Mouse (Mus musculus) hindbrain, embryonic 14.5 days (tissue): Measurements from ENCODE around the gene Tiam1. TPM values are rescaled to one million over a fixed set of nuclear protein-coding genes. Genes with fewer than 3 reads are reported as not detected.

ENCODE experiments used
- ATAC-seq: fragments of 200-750 bp; cut with Nextera tagmentation; 2 replicates; pipeline ENCODE4 v1.8.0; 2017; ENCODE audit warnings: moderate number of reproducible peaks, mild to moderate bottlenecking, moderate TSS enrichment, moderate library complexity; ENCODE audit not compliant: low FRiP score
- DNase-seq: peaks from one replicate; pipeline ENCODE4 v3.0.0-alpha.2; 2015; ENCODE audit warnings: low spot score
- H3K27ac ChIP-seq: fragments of 300-500 bp; sonication (generic); 2 replicates; pipeline ENCODE4 v1.5.1; 2014; ENCODE audit warnings: mild to moderate bottlenecking, moderate library complexity
- H3K27me3 ChIP-seq: fragments of 300-500 bp; sonication (generic); 2 replicates; pipeline ENCODE4 v1.6.1; 2014; ENCODE audit warnings: mild to moderate bottlenecking, low read length, mixed read lengths; ENCODE audit not compliant: control insufficient read depth, insufficient read depth
- H3K36me3 ChIP-seq: fragments of 300-500 bp; sonication (generic); replicated peaks from 2 replicates; pipeline ENCODE4 v1.6.1; 2014; ENCODE audit not compliant: control insufficient read depth, insufficient read depth
- H3K4me1 ChIP-seq: fragments of 300-500 bp; sonication (generic); replicated peaks from 2 replicates; pipeline ENCODE4 v1.6.1; 2014; ENCODE audit warnings: antibody characterized with exemption, low read length, mixed read lengths; ENCODE audit not compliant: control insufficient read depth, insufficient read depth
- H3K4me2 ChIP-seq: fragments of 300-500 bp; sonication (generic); replicated peaks from 2 replicates; pipeline ENCODE4 v1.6.1; 2014; ENCODE audit warnings: mild to moderate bottlenecking, moderate library complexity
- H3K4me3 ChIP-seq: fragments of 300-500 bp; sonication (generic); replicated peaks from 2 replicates; pipeline ENCODE4 v1.5.1; 2014; ENCODE audit warnings: mild to moderate bottlenecking, low read length
- H3K9ac ChIP-seq: fragments of 300-500 bp; sonication (generic); 2 replicates; pipeline ENCODE4 v1.6.1; 2014
- H3K9me3 ChIP-seq: fragments of 300-500 bp; sonication (generic); 2 replicates; pipeline ENCODE4 v1.6.1; 2016; ENCODE audit warnings: low read length; ENCODE audit not compliant: control insufficient read depth
- WGBS: fragments of 180-500 bp; shearing (Covaris S2); extraction: QIAGEN DNeasy Blood & Tissue Kit; methylation state at CpG from one replicate; pipeline ENCODE4 v1.1.7; 2014; 5-methylcytosine and 5-hydroxymethylcytosine counted together
- polyA plus RNA-seq: library from polyadenylated mRNA; unstranded; fragments of >200 nt; fragmentation: Nextera tagmentation; extraction: Ambion mirVana; gene quantifications from 2 replicates; pipeline ENCODE4 v1.2.1, GENCODE M21; 2014

Tiam1 gene
- polyA plus RNA-seq, 1 experiment from 2014 or later = 27.2 TPM

GRCm38 (mm10) chr16:89902578-89903304 lies 240.8 kb downstream of the Tiam1 start:
- ATAC-seq = no peak
- no peak overlapping the region for H3K4me2 ChIP-seq

GRCm38 (mm10) chr16:89900681-89901080 lies 242.9 kb downstream of the Tiam1 start:
- peak; percentile 49 for DNase-seq
- Histone ChIP-seq H3K36me3 (0 out of 2 replicates have a peak, but pooled peaks cover 5% of the 10 kb centered on the region), H3K9ac (no peak overlapping the region), H3K4me2 (no peak overlapping the region), H3K27me3 (no peaks in the 10 kb centered on the region), H3K4me3 (no peak overlapping the region), H3K27ac (no peak overlapping the region), H3K9me3 (no peaks in the 10 kb centered on the region), H3K4me1 (peaks cover 12% of the 10 kb centered on the region; the same call in 1 of the 2 replicates)
- no peak; the same call in 1 of the 2 replicates for ATAC-seq
- 33% methylated on average over 8 of the region's 8 CpGs for WGBS

More at GRCm38 (mm10) chr16:89902578-89903304, 240.8 kb downstream of the Tiam1 start:
- WGBS = 89% methylated on average over 12 of the region's 12 CpGs
- Histone ChIP-seq H3K4me3 (no peak overlapping the region), H3K4me1 (peaks cover 15% of the 10 kb centered on the region; the same call in 1 of the 2 replicates), H3K27ac (no peak overlapping the region), H3K9me3 (no peaks in the 10 kb centered on the region), H3K27me3 (no peaks in the 10 kb centered on the region), H3K36me3 (0 out of 2 replicates have a peak, but pooled peaks cover 2% of the 10 kb centered on the region), H3K9ac (no peak overlapping the region)
- no peak for DNase-seq

- Histone ChIP-seq H3K36me3 (0 out of 2 replicates have a peak, but pooled peaks cover 5% of the 10 kb centered on the region), H3K4me3 (no peak overlapping the region), H3K9ac (no peak overlapping the region), H3K9me3 (no peaks in the 10 kb centered on the region), H3K4me2 (no peak overlapping the region), H3K27me3 (no peaks in the 10 kb centered on the region), H3K4me1 (peaks cover 12% of the 10 kb centered on the region; the same call in 1 of the 2 replicates), H3K27ac (no peak overlapping the region)
- DNase-seq = no peak
- 58% methylated on average over 9 of the region's 9 CpGs for WGBS
- ATAC-seq = no peak
Measured at GRCm38 (mm10) chr16:89899192-89899591, 244.4 kb downstream of the Tiam1 start.

GRCm38 (mm10) chr16:89898299-89898625 lies 245.3 kb downstream of the Tiam1 start:
- Histone ChIP-seq H3K27ac (no peak overlapping the region), H3K4me1 (peaks cover 12% of the 10 kb centered on the region; the same call in 1 of the 2 replicates), H3K27me3 (no peaks in the 10 kb centered on the region), H3K4me3 (no peak overlapping the region), H3K36me3 (0 out of 2 replicates have a peak, but pooled peaks cover 5% of the 10 kb centered on the region), H3K9ac (no peak overlapping the region), H3K9me3 (no peaks in the 10 kb centered on the region), H3K4me2 (no peak overlapping the region)
- DNase-seq (no peak), ATAC-seq (no peak)
- 90% methylated on average over 14 of the region's 14 CpGs for WGBS

GRCm38 (mm10) chr16:89897547-89898298 lies 245.8 kb downstream of the Tiam1 start:
- no peak overlapping the region for H3K27ac ChIP-seq
- DNase-seq = no peak
- no peak overlapping the region for H3K9ac ChIP-seq
- H3K36me3 ChIP-seq = 0 out of 2 replicates have a peak, but pooled peaks cover 5% of the 10 kb centered on the region
- no peak overlapping the region for H3K4me2 ChIP-seq
- no peaks in the 10 kb centered on the region for H3K27me3 ChIP-seq
- WGBS = 82% methylated on average over 33 of the region's 33 CpGs
- H3K4me1 ChIP-seq = peaks cover 12% of the 10 kb centered on the region; the same call in 1 of the 2 replicates
- no peak for ATAC-seq
- no peak overlapping the region for H3K4me3 ChIP-seq
- H3K9me3 ChIP-seq = no peaks in the 10 kb centered on the region

- peaks cover 12% of the 10 kb centered on the region; the same call in 1 of the 2 replicates for H3K4me1 ChIP-seq
- DNase-seq (no peak), ATAC-seq (no peak)
- H3K27ac ChIP-seq = no peak overlapping the region
- H3K36me3 ChIP-seq = 0 out of 2 replicates have a peak, but pooled peaks cover 5% of the 10 kb centered on the region
- H3K27me3 ChIP-seq = no peaks in the 10 kb centered on the region
- H3K4me3 ChIP-seq = no peak overlapping the region
- WGBS = 80% methylated on average over 20 of the region's 20 CpGs
- no peak overlapping the region for H3K9ac ChIP-seq
- H3K4me2 ChIP-seq = no peak overlapping the region
- H3K9me3 ChIP-seq = no peaks in the 10 kb centered on the region
Measured at GRCm38 (mm10) chr16:89896885-89897546, 246.6 kb downstream of the Tiam1 start.

GRCm38 (mm10) chr16:89896392-89896791 lies 247.2 kb downstream of the Tiam1 start:
- H3K36me3 ChIP-seq = 0 out of 2 replicates have a peak, but pooled peaks cover 5% of the 10 kb centered on the region
- no peak overlapping the region for H3K27ac ChIP-seq
- no peak for ATAC-seq
- no peaks in the 10 kb centered on the region for H3K27me3 ChIP-seq
- H3K9me3 ChIP-seq = no peaks in the 10 kb centered on the region
- H3K4me2 ChIP-seq = no peak overlapping the region
- no peak overlapping the region for H3K9ac ChIP-seq
- 81% methylated on average over 9 of the region's 9 CpGs for WGBS
- peaks cover 12% of the 10 kb centered on the region; the same call in 1 of the 2 replicates for H3K4me1 ChIP-seq
- DNase-seq = no peak
- H3K4me3 ChIP-seq = no peak overlapping the region

GRCm38 (mm10) chr16:89895283-89895682 lies 248.3 kb downstream of the Tiam1 start:
- Histone ChIP-seq H3K4me1 (peaks cover 12% of the 10 kb centered on the region), H3K9me3 (no peaks in the 10 kb centered on the region), H3K36me3 (0 out of 2 replicates have a peak, but pooled peaks cover 5% of the 10 kb centered on the region), H3K27me3 (no peaks in the 10 kb centered on the region), H3K9ac (no peak overlapping the region), H3K4me3 (no peak overlapping the region), H3K27ac (no peak overlapping the region), H3K4me2 (no peak overlapping the region)
- no peak for DNase-seq
- ATAC-seq = no peak
- 70% methylated on average over 7 of the region's 7 CpGs for WGBS

- no peak for ATAC-seq
- Histone ChIP-seq H3K9me3 (no peaks in the 10 kb centered on the region), H3K4me1 (peaks cover 16% of the 10 kb centered on the region), H3K36me3 (0 out of 2 replicates have a peak, but pooled peaks cover 5% of the 10 kb centered on the region), H3K9ac (no peak overlapping the region), H3K4me3 (no peak overlapping the region), H3K27ac (no peak overlapping the region), H3K27me3 (no peaks in the 10 kb centered on the region), H3K4me2 (no peak overlapping the region)
- 59% methylated on average over 8 of the region's 8 CpGs for WGBS
- no peak for DNase-seq
Measured at GRCm38 (mm10) chr16:89894816-89895215, 248.8 kb downstream of the Tiam1 start.
